Mouse (Mus musculus) embryonic fibroblast, embryonic 13.5 days (primary cell): ENCODE measurements around the gene Gm10142.

Source experiments
- CTCF ChIP-seq: IDR thresholded peaks from 2 replicates; pipeline ENCODE4 v1.5.1; 2011; ENCODE audit warnings: mild to moderate bottlenecking, control low read depth, low read length, moderate library complexity, borderline replicate concordance; ENCODE audit not compliant: insufficient read depth
- POLR2A ChIP-seq: IDR thresholded peaks from 2 replicates; pipeline ENCODE4 v1.6.1; 2011; ENCODE audit warnings: low read depth, mild to moderate bottlenecking, control low read depth, low read length, moderate library complexity

GRCm38 (mm10) chr10:77706326-77706725, 9.3 kb upstream of the Gm10142 start, which contains the start of gene Gm10272:
- no peak for TF ChIP-seq POLR2A
- no peak for TF ChIP-seq CTCF
